Mouse (Mus musculus): ENCODE results near the gene Gm12258.

Gm12258 gene

DNA sequence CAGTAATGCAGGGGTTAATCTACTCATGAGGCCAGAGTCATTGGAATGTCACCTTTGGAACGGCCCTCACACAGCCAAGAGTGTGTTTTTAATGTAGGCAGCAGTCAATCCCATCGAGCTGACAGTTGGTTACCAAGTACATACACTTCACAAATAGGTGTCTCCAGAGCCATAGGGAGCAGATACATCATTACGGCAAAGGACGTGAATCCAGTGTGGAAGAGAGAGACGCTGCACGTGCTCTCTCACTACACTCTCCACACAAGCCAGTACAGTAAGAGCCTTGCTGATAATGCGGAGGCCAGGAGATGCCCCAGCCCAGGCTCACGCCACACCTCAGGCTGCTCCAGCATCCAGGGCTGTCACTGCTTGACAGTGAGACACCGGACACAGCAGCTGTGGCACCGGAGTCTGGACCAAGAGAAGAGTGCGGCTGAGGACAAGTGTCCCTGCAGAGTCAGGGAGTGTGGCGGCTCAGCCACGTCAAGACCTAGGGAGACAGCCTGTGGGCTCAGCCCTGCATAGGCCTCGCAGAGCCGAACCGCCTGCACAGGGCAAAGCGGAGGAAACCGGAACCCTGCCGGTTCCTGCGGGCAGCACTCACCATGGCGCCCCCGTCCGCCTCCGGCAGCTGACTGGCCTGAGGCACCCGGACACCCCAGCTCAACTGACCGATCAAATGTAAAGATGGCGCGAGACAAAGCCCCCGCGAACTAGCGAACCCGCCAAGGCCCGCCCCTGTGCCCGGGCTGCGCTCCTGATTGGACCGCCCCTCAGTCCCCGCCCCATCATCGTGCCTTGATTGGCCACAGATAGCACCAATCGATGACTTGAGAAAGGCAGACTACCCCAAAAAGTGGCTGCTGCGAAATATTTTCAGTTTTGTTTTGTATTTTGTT is 56.8 kb downstream of the Gm12258 start, which contains the start of gene Zfp39:
Gene Zfp39, minus strand, starts transcription at position 715 of the 899 bp plus-strand sequence.
- peak; percentile 96 to 99 for DNase-seq

DNA sequence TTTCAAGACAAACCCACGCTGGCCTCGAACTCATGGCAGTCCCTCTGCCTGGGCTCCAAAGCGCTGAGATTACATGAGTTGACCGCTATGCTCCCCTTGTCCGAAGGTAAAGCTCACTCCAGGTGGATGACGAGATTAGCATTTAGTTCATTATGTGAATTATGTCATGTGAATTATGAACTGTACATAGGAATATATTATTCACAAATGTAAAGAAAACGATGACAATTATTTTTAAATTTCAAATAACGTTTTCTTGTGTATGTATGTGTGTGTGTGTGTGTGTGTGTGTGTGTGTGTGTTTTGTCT is 57.4 kb downstream of the Gm12258 start:
- DNase-seq, result no peak

DNA sequence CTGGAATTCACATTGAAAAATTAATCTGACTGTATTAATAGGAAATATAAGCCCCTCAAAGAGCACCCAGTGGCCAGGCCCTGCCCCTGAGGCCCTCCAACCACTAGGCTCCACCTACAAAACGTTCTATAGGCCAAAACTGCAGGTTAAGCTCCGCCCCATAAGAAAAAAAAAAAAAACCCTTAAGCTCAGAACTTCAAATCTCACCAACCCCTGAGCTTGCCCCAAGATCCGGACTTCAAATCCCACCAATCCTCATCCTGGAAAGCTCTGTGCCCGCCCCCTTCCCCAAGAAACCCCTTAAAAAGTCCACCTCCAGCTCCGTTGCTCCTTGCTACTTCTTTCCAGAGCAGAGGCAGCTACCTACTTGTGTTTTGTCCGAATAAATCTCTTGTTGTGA is 57.9 kb downstream of the Gm12258 start:
- no peak for DNase-seq
